8 mouse cellular contexts compared by ENCODE assay signal in genomic region chr3:95105586-95106337, GRCm38 (mm10). TPM values are rescaled to one million over a fixed set of nuclear protein-coding genes. Genes with fewer than 3 reads are reported as not detected.
DNase-seq lines count a peak whose midpoint lies in the region; ATAC-seq and TF ChIP-seq lines count a peak whose summit lies in the region.

No protein-coding gene starts in this region.

- peak overlapping the region; percentile 54 for H3K27ac ChIP-seq in heart, embryonic 11.5 days (ENCODE audit: low read depth, low read length)
- peak overlapping the region; percentile 90 for H3K27ac ChIP-seq in forebrain, embryonic 15.5 days (replicated peaks)
- H3K27ac ChIP-seq in liver, postnatal 0 days (ENCODE audit: low read depth): peak overlapping the region; percentile 90

- TF ChIP-seq CTCF in G1E (IDR thresholded peaks at IDR 0.05; ENCODE audit: low read depth, low read length): no peak
- no peak for TF ChIP-seq CTCF in liver, postnatal 0 days (IDR thresholded peaks at IDR 0.05; ENCODE audit: low read depth)

- H3K36me3 ChIP-seq in heart, embryonic 11.5 days (ENCODE audit: control insufficient read depth, insufficient read depth, low read length): 0 out of 2 replicates have a peak, but pooled peaks cover 2% of the 10 kb centered on the region
- H3K36me3 ChIP-seq in G1E (replicated peaks): peaks cover 33% of the 10 kb centered on the region
- H3K36me3 ChIP-seq in forebrain, embryonic 15.5 days: no peaks in the 10 kb centered on the region
- peaks cover 4% of the 10 kb centered on the region; the same call in 1 of the 2 replicates for H3K36me3 ChIP-seq in liver, postnatal 0 days (replicated peaks; ENCODE audit: insufficient read depth, low read length)

- H3K27me3 ChIP-seq in heart, embryonic 11.5 days (ENCODE audit: control insufficient read depth, insufficient read depth, low read length): no peaks in the 10 kb centered on the region
- no peaks in the 10 kb centered on the region for H3K27me3 ChIP-seq in G1E (ENCODE audit: insufficient read depth, low read length)
- H3K27me3 ChIP-seq in forebrain, embryonic 15.5 days: no peaks in the 10 kb centered on the region
- H3K27me3 ChIP-seq in liver, postnatal 0 days (ENCODE audit: insufficient read depth, low read length): no peaks in the 10 kb centered on the region

- H3K9ac ChIP-seq in heart, embryonic 11.5 days (ENCODE audit: low read depth, low read length): peak overlapping the region; percentile 66
- peak overlapping the region; percentile 86 for H3K9ac ChIP-seq in forebrain, embryonic 15.5 days (replicated peaks)
- peak overlapping the region; percentile 97 for H3K9ac ChIP-seq in liver, postnatal 0 days (replicated peaks)

- intact Hi-C loops in gastrocnemius, postnatal 36 days (cut with DNase I): loop anchor here (5.0 kb wide), 2 partner anchors 33 to 53 kb away; no protein-coding TSS in a partner anchor

- DNase-seq in heart, adult 8-10 months (ENCODE audit: low spot score): no peak
- peak; percentile 33 for DNase-seq in G1E (ENCODE audit: low spot score)
- peak; percentile 44 for DNase-seq in liver, postnatal 0 days
- no peak for DNase-seq in urinary bladder, adult 2 months (ENCODE audit: low spot score)
- DNase-seq in gastrocnemius, postnatal 36 days: no peak
- no peak for DNase-seq in yolk sac, embryonic 10.5 days (ENCODE audit: low spot score)

- TF ChIP-seq EP300 in liver, postnatal 0 days (IDR thresholded peaks at IDR 0.05; ENCODE audit: low read depth): no peak

- peak overlapping the region; percentile 81 for H3K4me2 ChIP-seq in heart, embryonic 11.5 days
- peak overlapping the region; percentile 80 for H3K4me2 ChIP-seq in forebrain, embryonic 15.5 days (replicated peaks)
- H3K4me2 ChIP-seq in liver, postnatal 0 days (ENCODE audit: low read depth, low read length): peak overlapping the region; percentile 72

- H3K9me3 ChIP-seq in heart, embryonic 11.5 days (replicated peaks; ENCODE audit: control insufficient read depth, low read length): no peaks in the 10 kb centered on the region
- H3K9me3 ChIP-seq in G1E (replicated peaks): no peaks in the 10 kb centered on the region
- H3K9me3 ChIP-seq in forebrain, embryonic 15.5 days: no peaks in the 10 kb centered on the region
- no peaks in the 10 kb centered on the region for H3K9me3 ChIP-seq in liver, postnatal 0 days (ENCODE audit: low read length)

- H3K4me3 ChIP-seq in heart, embryonic 11.5 days (ENCODE audit: low read depth, low read length): peak overlapping the region; percentile 75
- peak overlapping the region; percentile 81 for H3K4me3 ChIP-seq in G1E (ENCODE audit: low read depth, low read length)
- peak overlapping the region; percentile 78 for H3K4me3 ChIP-seq in forebrain, embryonic 15.5 days
- H3K4me3 ChIP-seq in liver, postnatal 0 days (ENCODE audit: low read depth, low read length): peak overlapping the region; percentile 92

- ATAC-seq in heart, embryonic 11.5 days (replicated peaks; ENCODE audit: insufficient number of reproducible peaks, low FRiP score, low TSS enrichment): no peak
- no peak for ATAC-seq in G1E (ENCODE audit: extremely low read depth, insufficient number of reproducible peaks, low FRiP score, poor library complexity, severe bottlenecking)
- ATAC-seq in forebrain, embryonic 15.5 days (replicated peaks): no peak
- peak; percentile 17; the same call in 1 of the 2 replicates for ATAC-seq in liver, postnatal 0 days

- H3K4me1 ChIP-seq in heart, embryonic 11.5 days (ENCODE audit: control insufficient read depth, insufficient read depth, low read length): peaks cover 11% of the 10 kb centered on the region; the same call in 1 of the 2 replicates
- peaks cover 49% of the 10 kb centered on the region for H3K4me1 ChIP-seq in G1E (ENCODE audit: insufficient read depth, low read depth, low read length)
- peaks cover 32% of the 10 kb centered on the region for H3K4me1 ChIP-seq in forebrain, embryonic 15.5 days
- peaks cover 13% of the 10 kb centered on the region; the same call in 1 of the 2 replicates for H3K4me1 ChIP-seq in liver, postnatal 0 days (ENCODE audit: insufficient read depth)

- under 1% methylated on average over 16 of the region's 16 CpGs for WGBS in heart, embryonic 11.5 days (ENCODE audit: insufficient replicate concordance)
- WGBS in forebrain, embryonic 15.5 days: under 1% methylated on average over 16 of the region's 16 CpGs
- WGBS in liver, postnatal 0 days (ENCODE audit: insufficient replicate concordance): under 1% methylated on average over 16 of the region's 16 CpGs

RNA-seq across cellular contexts. Expression of gene Pip5k1a, which starts 1.0 kb away (rescaled TPM):
- 11.8 and 14.0 TPM in 2 replicates for polyA plus RNA-seq in heart, embryonic 11.5 days (2014; fragmentation: Nextera tagmentation; extraction: Ambion mirVana)
- total RNA-seq in heart, adult 8-10 months (2022): 10 to 100 TPM; 15.4 to 17.4 (median 16.5) TPM
- total RNA-seq in G1E (2014; fragmentation: Nextera tagmentation) (67.5 and 67.6 TPM in 2 replicates), G1E (2017) (39.3 and 40.1 TPM in 2 replicates)
- polyA plus RNA-seq in G1E (2012): 21.9 and 30.0 TPM in 2 replicates
- 20.5 and 21.6 TPM in 2 replicates for polyA plus RNA-seq in forebrain, embryonic 15.5 days (2015; fragmentation: Nextera tagmentation; extraction: Ambion mirVana)
- 6.4 and 7.1 TPM in 2 replicates for polyA plus RNA-seq in liver, postnatal 0 days (2015; fragmentation: Nextera tagmentation; extraction: Ambion mirVana)
- 27.2 and 28.2 TPM in 2 replicates for polyA plus RNA-seq in urinary bladder, adult 2 months (2012; rRNA removed)
- total RNA-seq in gastrocnemius, postnatal 36 days (2021): 10 to 100 TPM; 20.2 to 24.8 TPM

RNA-seq across cellular contexts. Expression of gene Vps72, which starts 5.1 kb away (rescaled TPM):
- 108 and 113 TPM in 2 replicates for polyA plus RNA-seq in heart, embryonic 11.5 days (2014; fragmentation: Nextera tagmentation; extraction: Ambion mirVana)
- total RNA-seq in heart, adult 8-10 months (2022): 10 to 100 TPM; 27.9 to 35.3 (median 32.0) TPM
- total RNA-seq in G1E (2014; fragmentation: Nextera tagmentation) (108 and 120 TPM in 2 replicates), G1E (2017) (96.2 and 146 TPM in 2 replicates)
- 274 and 307 TPM in 2 replicates for polyA plus RNA-seq in G1E (2012)
- polyA plus RNA-seq in forebrain, embryonic 15.5 days (2015; fragmentation: Nextera tagmentation; extraction: Ambion mirVana): 235 and 247 TPM in 2 replicates
- 27.4 and 27.9 TPM in 2 replicates for polyA plus RNA-seq in liver, postnatal 0 days (2015; fragmentation: Nextera tagmentation; extraction: Ambion mirVana)
- 70.9 and 76.2 TPM in 2 replicates for polyA plus RNA-seq in urinary bladder, adult 2 months (2012; rRNA removed)
- total RNA-seq in gastrocnemius, postnatal 36 days (2021): 10 to 100 TPM; 39.4 to 47.9 TPM

RNA-seq across cellular contexts. Expression of gene Tmod4, which starts 18.5 kb away (rescaled TPM):
- polyA plus RNA-seq in heart, embryonic 11.5 days (2014; fragmentation: Nextera tagmentation; extraction: Ambion mirVana): 0.53 and 0.83 TPM in 2 replicates
- total RNA-seq in heart, adult 8-10 months (2022): 10 to 100 TPM; 35.7 to 43.4 (median 39.0) TPM
- total RNA-seq in G1E (2014; fragmentation: Nextera tagmentation) (9.9 and 11.7 TPM in 2 replicates), G1E (2017) (3.3 and 4.5 TPM in 2 replicates)
- 0.17 and 0.22 TPM in 2 replicates for polyA plus RNA-seq in G1E (2012)
- 0.74 and 1.1 TPM in 2 replicates for polyA plus RNA-seq in forebrain, embryonic 15.5 days (2015; fragmentation: Nextera tagmentation; extraction: Ambion mirVana)
- 0.19 and 1.5 TPM in 2 replicates for polyA plus RNA-seq in liver, postnatal 0 days (2015; fragmentation: Nextera tagmentation; extraction: Ambion mirVana)
- polyA plus RNA-seq in urinary bladder, adult 2 months (2012; rRNA removed): 1.2 and 1.5 TPM in 2 replicates
- 100 to 1,000 TPM; 623 to 679 TPM for total RNA-seq in gastrocnemius, postnatal 36 days (2021)

RNA-seq across cellular contexts. Expression of gene Scnm1, which starts 28.0 kb away (rescaled TPM):
- polyA plus RNA-seq in heart, embryonic 11.5 days (2014; fragmentation: Nextera tagmentation; extraction: Ambion mirVana): 57.7 and 61.8 TPM in 2 replicates
- total RNA-seq in heart, adult 8-10 months (2022): 10 to 100 TPM; 29.0 to 39.4 (median 33.2) TPM
- total RNA-seq in G1E (2014; fragmentation: Nextera tagmentation) (85.9 and 107 TPM in 2 replicates), G1E (2017) (76.8 and 81.5 TPM in 2 replicates)
- 7.1 and 8.2 TPM in 2 replicates for polyA plus RNA-seq in G1E (2012)
- polyA plus RNA-seq in forebrain, embryonic 15.5 days (2015; fragmentation: Nextera tagmentation; extraction: Ambion mirVana): 105 and 108 TPM in 2 replicates
- 19.3 and 23.7 TPM in 2 replicates for polyA plus RNA-seq in liver, postnatal 0 days (2015; fragmentation: Nextera tagmentation; extraction: Ambion mirVana)
- 84.2 and 90.2 TPM in 2 replicates for polyA plus RNA-seq in urinary bladder, adult 2 months (2012; rRNA removed)
- 10 to 100 TPM; 21.7 to 27.3 TPM for total RNA-seq in gastrocnemius, postnatal 36 days (2021)

RNA-seq across cellular contexts. Expression of gene Lysmd1, which starts 28.1 kb away (rescaled TPM):
- polyA plus RNA-seq in heart, embryonic 11.5 days (2014; fragmentation: Nextera tagmentation; extraction: Ambion mirVana): 6.5 and 7.6 TPM in 2 replicates
- total RNA-seq in heart, adult 8-10 months (2022): 1 to 10 TPM; 4.8 to 5.4 (median 5.0) TPM
- total RNA-seq in G1E (2014; fragmentation: Nextera tagmentation) (5.9 and 7.0 TPM in 2 replicates), G1E (2017) (10.7 and 11.1 TPM in 2 replicates)
- 5.6 and 7.4 TPM in 2 replicates for polyA plus RNA-seq in G1E (2012)
- polyA plus RNA-seq in forebrain, embryonic 15.5 days (2015; fragmentation: Nextera tagmentation; extraction: Ambion mirVana): 39.8 and 42.2 TPM in 2 replicates
- 6.7 and 7.0 TPM in 2 replicates for polyA plus RNA-seq in liver, postnatal 0 days (2015; fragmentation: Nextera tagmentation; extraction: Ambion mirVana)
- 10.4 and 11.0 TPM in 2 replicates for polyA plus RNA-seq in urinary bladder, adult 2 months (2012; rRNA removed)
- total RNA-seq in gastrocnemius, postnatal 36 days (2021): 1 to 10 TPM; 6.4 to 8.2 TPM

Comparison
In these comparisons a context has a peak if more than half of its experiments do, and no peak if none do; other contexts are left out.
1. DNase-seq: peak in G1E (single experiment) and liver, postnatal 0 days (single experiment); none in heart, adult 8-10 months (single experiment), urinary bladder, adult 2 months (single experiment), gastrocnemius, postnatal 36 days (0 of 2) and yolk sac, embryonic 10.5 days (single experiment).
2. Peak in every context shown above with its lines, with median percentiles within 50 percentile points of each other: H3K27ac ChIP-seq, H3K4me2 ChIP-seq, H3K4me3 ChIP-seq and H3K9ac ChIP-seq.